Mouse (Mus musculus) C2C12 (cell line): ENCODE results near the gene Klk1b4.
"Not testable (repeated sequence)": the region's sequence is repeated elsewhere in the genome, so short reads cannot be mapped to it uniquely, and the experiment has no call there.

ENCODE experiments used
- CEBPB ChIP-seq: IDR thresholded peaks from one replicate; pipeline ENCODE4 v1.6.1; 2011; ENCODE audit warnings: low read depth, mild to moderate bottlenecking, control low read depth, moderate library complexity
- CTCF ChIP-seq: IDR thresholded peaks from one replicate; pipeline ENCODE4 v1.5.1; 2011; ENCODE audit not compliant: control insufficient read depth, insufficient read depth, insufficient read length
- FOSL1 ChIP-seq: IDR thresholded peaks from one replicate; pipeline ENCODE4 v1.8.0; 2011; ENCODE audit warnings: mild to moderate bottlenecking, low read length; ENCODE audit not compliant: poor library complexity, insufficient read depth, severe bottlenecking
- MAX ChIP-seq: IDR thresholded peaks from one replicate; pipeline ENCODE4 v1.6.1; 2011; ENCODE audit warnings: mild to moderate bottlenecking, control low read depth
- MYOD1 ChIP-seq: IDR thresholded peaks from one replicate; pipeline ENCODE4 v1.6.1; 2011; ENCODE audit warnings: low read depth; ENCODE audit not compliant: control insufficient read depth, insufficient read length
- MYOG ChIP-seq: IDR thresholded peaks from one replicate; pipeline ENCODE4 v1.6.1; 2011; ENCODE audit not compliant: control insufficient read depth, insufficient read length; ENCODE audit errors: extremely low read depth
- USF1 ChIP-seq: IDR thresholded peaks from one replicate; pipeline ENCODE4 v1.6.1; 2011; ENCODE audit warnings: low read depth, mild to moderate bottlenecking, control low read depth, moderate library complexity

GRCm38 (mm10) chr7:44221601-44222000, 14.4 kb downstream of the Klk1b4 start:
- not testable (repeated sequence) for TF ChIP-seq CTCF, MAX, USF1, MYOD1, FOSL1, CEBPB, MYOG
